Mouse (Mus musculus): ENCODE results near the gene Jakmip3. TPM values are rescaled to one million over a fixed set of nuclear protein-coding genes. Genes with fewer than 3 reads are reported as not detected.

Jakmip3 gene
- total RNA-seq (2021): 9.2 and 14.1 TPM in 2 replicates
- long read RNA-seq, partial matches to known transcripts: 0 of 1 reads
- long read RNA-seq, other reads (novel, unspliced or antisense): 1 of 1 reads

DNA sequence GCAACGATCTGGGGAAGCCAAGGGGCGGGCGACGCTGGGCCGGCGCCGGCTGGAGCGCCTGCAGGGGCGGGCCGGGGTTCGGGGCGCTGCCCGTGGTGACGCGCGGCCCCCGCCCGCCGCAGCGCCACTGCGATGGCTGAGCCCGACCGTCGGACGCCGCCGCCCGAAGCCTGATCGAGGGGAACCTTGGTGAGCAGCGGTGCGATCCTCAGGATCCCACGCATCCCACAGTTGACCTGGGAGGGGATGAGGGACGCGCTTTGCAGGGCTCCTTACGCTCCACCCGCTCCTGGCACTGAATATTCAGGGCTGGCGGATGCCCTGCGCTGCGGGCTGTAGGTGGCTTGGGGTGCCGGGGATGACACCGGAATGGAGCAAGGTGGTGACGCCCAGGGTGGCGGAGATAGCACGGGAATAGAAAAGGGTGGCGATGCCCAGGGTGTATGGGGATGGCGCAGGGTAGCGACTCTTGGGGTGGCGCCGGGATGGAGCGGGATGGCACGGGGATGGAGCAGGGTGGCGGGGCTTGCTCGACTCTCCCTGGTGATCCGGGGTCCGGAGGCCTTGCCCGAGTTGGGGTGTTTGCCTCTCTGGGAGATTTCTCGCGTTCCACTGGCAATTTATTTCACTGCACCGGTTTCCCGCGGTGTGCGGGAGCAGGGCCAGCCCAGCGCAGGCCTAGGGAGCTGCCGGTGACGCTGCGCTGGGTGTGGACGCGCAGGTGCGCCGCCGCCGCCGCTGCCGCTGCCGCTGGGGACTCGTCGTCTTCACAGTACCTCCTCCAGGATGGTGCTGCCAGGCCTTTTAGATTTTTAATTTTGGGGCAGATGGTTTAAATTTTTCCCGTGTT, at the start of gene Jakmip3:
Jakmip3 (plus strand) TSS at position 119 of the 850 bp plus-strand sequence.
- peak; percentile 39 for DNase-seq

DNA sequence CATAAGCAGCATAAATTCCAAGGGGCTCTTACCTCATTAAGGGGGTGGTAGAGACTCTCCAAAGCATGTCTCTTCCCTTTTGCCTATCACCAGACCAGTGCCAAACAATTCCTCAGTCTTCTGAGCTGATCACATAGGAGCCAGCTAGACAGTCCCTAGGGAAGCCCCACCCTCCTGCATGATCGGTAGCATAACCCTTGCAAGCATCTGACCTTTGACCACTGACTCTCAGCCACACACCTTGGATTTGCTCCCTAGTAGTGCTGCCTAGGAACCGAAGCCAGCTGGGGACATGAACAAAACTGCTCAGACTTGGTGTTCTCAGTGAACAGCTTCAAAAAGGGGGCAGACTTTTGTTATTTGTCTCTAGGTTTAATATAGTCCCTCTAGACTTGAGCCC, 42.4 kb upstream of the Jakmip3 start:
- no peak for DNase-seq

DNA sequence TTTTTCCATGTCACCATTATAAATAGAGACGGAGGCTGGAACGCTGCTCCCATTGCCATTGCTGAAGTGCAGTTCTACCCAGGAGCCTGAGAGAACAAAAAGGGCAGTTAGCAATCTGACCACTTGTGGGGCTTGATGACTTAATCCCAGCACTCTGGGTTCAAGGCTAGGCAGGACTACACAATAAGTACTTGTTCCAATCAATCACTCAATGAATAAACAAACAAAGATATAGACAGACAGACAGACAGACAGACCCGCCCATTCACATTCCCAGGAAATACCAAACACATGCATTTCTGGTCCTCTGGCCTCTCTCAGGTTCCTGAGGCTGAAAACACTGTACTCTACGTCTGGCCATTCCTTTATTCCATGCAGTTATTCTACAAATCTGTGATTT, 41.8 kb upstream of the Jakmip3 start:
- no peak for DNase-seq

GRCm38 (mm10) chr7:138903886-138904435, 36.6 kb upstream of the Jakmip3 start:
- no peak for DNase-seq

DNA sequence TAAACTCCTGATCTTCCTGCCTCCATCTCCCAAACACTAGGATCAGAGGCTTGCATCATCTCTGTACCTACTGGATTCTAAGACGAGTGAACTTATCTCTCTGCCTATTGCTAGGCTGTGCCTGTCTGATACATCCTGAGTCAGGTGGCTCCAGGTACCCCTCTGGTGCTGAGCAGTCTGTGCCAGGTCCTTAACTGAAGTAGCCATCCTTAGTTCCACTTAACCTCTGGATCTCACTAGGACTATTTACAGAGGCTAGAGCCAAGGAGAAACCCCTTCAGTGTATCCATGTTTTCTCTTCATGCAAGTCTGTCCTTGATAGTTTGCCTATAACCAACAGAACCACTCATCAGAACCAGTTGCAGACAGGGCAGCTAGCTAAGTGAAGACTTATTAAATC, 34.1 kb upstream of the Jakmip3 start:
- no peak for DNase-seq

DNA sequence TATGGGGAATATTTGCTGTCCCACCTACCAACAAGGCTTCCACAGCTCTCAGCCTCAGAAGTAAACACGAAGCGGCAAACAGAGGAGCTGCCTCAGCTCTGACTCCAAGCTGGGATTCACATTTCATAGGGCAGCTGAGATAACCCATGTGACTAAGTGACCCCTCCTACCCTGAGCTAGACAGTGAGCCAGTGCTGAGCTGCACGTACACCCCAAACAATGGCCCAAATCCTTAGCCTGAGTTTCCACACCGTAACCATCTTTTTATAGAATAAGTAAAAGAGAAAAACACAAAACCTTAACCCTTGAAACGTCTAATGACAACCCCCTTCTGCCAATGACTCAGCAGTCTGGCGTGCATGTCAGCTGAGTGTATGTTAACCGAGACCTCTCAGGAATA, 33.5 kb upstream of the Jakmip3 start:
- DNase-seq: peak; percentile 38

GRCm38 (mm10) chr7:138907976-138908375, 32.6 kb upstream of the Jakmip3 start:
- no peak for DNase-seq

DNA sequence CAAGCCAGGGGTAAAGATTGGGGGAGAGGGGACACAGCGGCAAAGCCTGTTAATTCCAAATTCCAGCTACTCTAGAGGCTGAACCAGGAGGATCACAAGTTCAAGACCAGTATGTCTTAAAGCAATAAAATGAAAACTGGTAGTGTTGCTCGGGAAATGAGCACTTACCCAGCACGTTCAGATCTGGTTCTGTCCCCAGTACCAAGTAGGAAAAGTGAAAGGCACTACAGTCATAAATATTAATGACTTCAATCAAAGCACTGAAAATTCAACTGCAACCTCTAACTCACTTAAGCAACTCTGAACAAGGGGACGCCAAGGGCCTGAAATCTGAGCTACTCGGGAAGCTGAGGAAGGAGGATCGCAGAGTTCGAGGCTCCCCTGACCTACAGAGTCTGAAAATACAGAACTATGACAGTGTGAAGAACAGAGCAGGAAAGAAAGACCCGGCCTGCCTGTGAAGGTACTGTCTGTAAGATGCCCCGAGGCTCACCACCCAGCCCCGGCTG, 31.7 kb upstream of the Jakmip3 start:
- no peak for DNase-seq

DNA sequence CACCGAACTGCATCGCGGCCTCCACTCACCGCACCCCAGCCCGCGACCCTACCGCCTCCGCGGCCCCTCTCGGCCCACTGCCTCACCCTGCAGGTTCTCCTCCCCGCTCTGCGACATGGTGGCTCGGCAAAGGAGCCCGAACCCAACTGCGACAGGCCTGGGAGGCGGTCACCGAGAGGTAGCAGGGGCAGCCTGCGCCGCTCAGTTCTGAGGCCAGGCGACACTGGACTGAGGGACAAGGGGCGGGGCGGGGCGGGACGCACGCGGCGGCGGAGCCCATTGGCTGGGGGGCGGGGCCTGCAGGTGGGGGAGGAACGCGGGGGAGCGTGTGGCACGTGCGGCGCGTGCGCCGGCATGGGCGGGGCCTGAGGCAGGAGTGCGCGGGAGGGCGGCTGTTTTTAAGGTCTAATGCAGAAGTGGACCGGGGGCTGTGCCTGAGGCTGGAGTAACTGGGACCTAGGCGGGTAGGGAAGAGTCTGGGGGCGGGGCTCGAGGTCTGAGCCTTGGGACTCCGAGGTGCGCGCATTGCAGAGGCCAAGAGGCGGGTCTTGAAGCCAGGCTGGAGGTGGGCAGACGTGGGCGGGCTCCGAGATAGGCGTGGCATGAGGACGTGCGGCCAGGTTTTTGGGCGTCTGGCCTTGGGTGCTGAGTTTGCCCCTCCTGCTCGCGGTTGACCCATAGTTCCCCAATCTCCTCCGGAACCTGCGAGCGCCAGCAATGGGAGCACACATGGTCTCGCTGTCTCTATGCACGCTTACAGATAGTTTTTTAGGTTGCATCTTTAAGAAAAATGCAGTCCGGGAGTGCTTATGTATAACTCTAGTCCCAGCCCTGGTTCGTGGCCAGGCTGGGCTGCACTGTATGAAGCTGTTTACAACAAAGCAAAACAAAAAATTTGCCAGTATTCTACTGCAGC, 31.0 kb upstream of the Jakmip3 start, which contains the start of gene Bnip3:
Bnip3 (minus strand) TSS at position 243 of the 916 bp plus-strand sequence.
- DNase-seq: peak; percentile 95

GRCm38 (mm10) chr7:138910193-138910562, 30.4 kb upstream of the Jakmip3 start:
- DNase-seq: no peak

- DNase-seq: no peak
Observed at GRCm38 (mm10) chr7:138913616-138914015, 26.9 kb upstream of the Jakmip3 start.

DNA sequence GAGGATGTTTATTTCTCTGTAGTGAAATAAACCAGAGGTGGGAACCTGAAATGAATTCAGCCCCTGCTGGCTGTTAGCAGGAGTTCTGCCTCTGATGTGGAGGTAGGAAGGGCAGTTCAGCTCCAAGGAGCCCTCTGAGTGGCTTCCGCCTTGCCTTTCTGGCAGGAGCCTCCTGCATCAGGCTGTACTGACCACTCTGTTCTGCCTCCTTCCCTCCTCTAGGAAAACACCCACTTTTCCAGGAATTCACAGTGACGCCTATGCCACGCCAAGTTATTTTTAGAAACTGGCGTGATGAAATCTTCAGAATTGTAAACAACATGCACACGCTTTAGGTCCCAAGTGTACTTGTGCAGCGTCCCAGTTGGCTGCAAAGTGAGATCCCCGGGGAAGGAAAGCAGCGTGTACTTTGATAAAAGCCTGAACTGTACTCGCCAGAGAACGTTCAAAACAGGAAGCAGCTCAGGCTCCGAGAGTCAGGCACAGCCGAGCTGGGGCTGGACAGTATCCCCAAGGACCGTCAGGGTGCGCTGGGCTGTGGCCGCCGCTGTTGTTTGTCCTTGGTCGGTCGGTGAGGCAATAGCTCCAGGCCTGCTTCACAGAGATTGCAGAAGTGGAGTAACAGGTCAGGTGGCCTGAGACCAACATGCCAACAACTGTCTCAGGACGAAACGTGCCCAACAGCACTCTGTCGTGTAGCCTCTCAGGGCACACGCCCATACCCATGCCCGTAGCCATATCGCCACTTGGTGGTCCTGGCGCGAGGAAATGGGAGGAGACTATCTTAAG, 21.2 kb upstream of the Jakmip3 start:
- DNase-seq: peak; percentile 78

GRCm38 (mm10) chr7:138921611-138922010, 18.9 kb upstream of the Jakmip3 start:
- DNase-seq: no peak

GRCm38 (mm10) chr7:138923756-138924425, 16.6 kb upstream of the Jakmip3 start:
- peak; percentile 33 for DNase-seq

DNA sequence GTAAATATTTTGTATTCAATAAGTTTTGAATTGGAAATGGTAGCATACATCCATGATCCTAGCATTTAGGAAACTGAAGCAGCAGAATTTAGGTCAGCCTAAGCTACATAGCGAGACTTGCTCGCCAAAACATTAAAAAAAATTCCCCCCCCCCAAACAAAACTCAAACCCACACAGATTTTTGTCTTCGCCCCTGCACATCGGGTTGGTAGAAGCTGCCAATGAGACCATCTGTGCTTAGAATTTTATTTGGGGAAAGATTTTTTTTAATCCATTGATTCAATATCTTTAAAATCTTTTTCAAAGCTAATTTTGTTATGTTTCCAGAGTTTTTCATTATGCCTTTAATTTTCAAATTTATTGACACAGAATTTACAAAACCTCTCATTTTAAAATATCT, 12.1 kb upstream of the Jakmip3 start:
- DNase-seq: no peak

DNA sequence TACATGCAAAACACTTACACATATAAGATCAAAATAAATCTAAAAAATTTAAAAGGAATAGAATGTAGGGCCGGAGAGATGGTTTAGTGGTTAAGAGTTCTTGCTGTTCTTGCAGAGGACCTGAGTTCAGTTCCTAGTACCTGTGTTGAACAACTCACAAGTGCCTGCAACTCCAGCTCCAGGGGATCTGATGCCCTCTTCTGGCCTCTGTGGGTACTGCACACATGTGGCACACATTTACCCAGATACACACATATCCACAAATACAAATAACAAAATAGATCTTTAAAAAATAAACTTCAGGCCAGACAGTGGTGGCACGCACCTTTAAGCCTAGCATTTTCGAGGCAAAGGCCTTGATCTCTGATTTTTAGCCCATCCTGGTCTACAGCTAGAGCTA, 6.0 kb upstream of the Jakmip3 start:
- no peak for DNase-seq

- DNase-seq: no peak
Observed at GRCm38 (mm10) chr7:138938991-138939390, 1.5 kb upstream of the Jakmip3 start.

GRCm38 (mm10) chr7:138940256-138940611, 296 bp upstream of the Jakmip3 start:
- DNase-seq: peak; percentile 37

GRCm38 (mm10) chr7:138941571-138941970, 1.0 kb downstream of the Jakmip3 start:
- DNase-seq: peak; percentile 36

DNA sequence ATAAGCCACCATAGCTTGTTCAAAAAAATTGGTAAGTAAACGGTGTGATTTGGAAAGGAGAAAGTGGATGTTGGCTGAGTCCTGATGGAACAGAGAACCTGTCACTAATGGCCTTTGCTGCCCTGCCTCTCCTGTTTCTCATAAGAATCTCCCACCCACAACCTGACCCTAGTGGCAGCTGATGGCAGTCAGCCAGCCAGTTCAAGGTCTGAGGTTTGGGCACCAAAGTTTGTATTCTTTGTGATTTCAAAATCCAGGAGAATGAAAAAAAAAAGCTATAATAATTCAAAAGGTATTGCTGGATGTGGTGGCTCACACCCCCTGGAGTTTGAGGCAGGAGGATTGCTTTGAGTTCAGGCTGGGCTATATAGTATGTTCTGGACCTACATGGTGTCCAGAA, 1.8 kb downstream of the Jakmip3 start:
- DNase-seq: peak; percentile 23

- no peak for DNase-seq
Observed at GRCm38 (mm10) chr7:138945668-138946067, 5.1 kb downstream of the Jakmip3 start.

Data from adrenal gland, postnatal 25 days (tissue).